Mouse (Mus musculus) neural tube, embryonic 10.5 days (tissue): ENCODE measurements at regions not wholly inside any gene's neighbourhood (a gene's known extent, or its start where the extent isn't known, plus 50 kb on each side); places are given as distances from the start of the nearest gene placed in this dataset.
"Not testable (repeated sequence)": the region's sequence is repeated elsewhere in the genome, so short reads cannot be mapped to it uniquely, and the experiment has no call there.

ENCODE experiments used
- DNase-seq: peaks from one replicate; pipeline ENCODE4 v3.0.0-alpha.2; 2017; ENCODE audit warnings: low spot score; ENCODE audit errors: extremely low spot score

DNA sequence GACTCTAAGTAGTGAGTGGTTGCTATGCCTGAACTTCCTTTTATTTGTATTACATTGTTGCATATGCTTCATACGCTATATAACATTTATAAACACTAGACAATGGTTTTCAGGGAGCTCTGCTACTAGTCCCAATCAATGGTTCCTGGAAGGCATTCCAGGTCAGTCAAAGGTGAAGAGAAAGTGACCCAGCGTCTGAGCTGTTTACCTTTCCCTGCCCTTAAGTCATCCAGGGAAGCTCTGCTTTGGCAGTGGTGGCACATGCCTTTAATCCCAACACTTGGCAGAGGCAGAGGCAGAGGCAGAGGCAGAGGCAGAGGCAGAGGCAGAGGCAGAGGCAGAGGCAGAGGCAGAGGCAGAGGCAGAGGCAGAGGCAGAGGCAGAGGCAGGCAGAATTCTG, 76.5 kb upstream of the Mpdz start:
- DNase-seq, result not testable (repeated sequence)

DNA sequence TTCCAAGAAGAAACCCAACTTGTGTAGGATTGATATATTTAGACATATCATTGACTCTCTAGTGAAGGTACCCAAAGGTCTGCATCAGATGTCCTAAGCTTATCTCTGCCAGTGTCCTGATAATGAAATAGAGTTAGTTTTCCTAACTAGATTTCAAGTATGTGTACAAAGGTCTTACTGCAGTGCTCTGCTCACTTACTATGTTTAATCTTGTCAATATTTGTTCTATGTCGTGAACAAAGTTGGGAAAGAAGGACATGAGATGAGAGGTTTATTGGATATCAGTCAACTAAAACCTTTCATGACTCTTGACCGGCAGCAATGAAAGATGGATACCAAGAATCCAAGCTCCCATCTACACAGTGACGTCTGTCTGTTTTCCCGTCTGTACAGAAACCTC, 71.9 kb upstream of the Mpdz start:
- no peak for DNase-seq

DNA sequence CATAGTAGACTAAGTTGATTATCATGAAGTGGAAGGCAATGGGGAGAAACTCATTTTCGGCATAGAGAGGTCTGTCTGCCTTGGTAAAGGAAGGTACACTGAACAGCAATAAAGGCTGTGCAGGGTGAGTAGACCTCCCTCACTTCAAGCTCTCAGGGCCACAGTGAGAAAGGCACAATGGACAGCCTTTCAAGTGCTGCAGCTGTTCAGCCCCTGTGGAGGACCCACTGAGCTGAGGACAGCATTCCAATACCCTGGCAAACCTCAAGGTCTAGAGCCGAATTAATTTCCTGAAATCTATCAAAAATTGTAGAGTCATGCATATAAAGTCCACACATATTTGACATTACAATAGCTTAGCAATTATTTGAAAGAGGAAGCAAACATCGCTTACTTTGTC, 69.8 kb upstream of the Mpdz start:
- no peak for DNase-seq

DNA sequence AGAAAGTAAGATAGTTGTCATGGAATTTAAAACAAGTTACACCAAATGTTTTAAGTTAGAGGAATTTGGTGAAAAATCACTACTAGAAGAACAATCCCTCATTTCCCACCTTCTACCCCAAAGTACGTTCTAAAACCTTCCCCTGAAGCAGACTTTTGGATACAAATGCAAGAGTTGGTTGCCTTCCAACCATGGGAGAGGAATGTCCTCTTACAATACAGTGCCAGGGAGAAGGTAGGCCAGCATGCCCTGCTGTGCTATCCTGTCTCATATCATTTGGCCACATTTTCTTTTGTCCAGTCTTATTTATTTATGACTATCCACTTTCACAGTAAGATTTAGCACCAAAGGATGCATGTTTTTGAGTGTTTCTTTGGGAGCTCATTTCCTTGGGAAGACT, 66.2 kb upstream of the Mpdz start:
- no peak for DNase-seq

DNA sequence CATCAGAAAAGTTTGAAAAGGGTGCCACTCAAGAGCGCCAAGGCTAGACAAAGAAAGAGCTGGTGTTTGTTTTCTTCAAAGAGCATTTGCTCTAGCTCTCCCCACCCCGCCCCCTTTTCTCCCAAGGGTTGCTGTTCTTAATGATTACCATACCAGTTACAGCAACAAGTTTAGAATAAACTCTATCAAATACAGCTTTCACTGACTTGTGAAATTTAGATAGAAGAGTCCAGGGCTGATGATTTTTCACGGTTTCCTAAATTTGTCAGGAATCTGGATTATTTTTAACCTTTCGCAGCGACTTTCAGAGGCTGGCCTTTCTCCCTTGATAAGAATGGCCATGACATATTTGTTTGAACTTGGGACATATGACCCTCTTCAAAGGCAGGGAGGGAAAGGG, 64.2 kb upstream of the Mpdz start:
- DNase-seq, result no peak

DNA sequence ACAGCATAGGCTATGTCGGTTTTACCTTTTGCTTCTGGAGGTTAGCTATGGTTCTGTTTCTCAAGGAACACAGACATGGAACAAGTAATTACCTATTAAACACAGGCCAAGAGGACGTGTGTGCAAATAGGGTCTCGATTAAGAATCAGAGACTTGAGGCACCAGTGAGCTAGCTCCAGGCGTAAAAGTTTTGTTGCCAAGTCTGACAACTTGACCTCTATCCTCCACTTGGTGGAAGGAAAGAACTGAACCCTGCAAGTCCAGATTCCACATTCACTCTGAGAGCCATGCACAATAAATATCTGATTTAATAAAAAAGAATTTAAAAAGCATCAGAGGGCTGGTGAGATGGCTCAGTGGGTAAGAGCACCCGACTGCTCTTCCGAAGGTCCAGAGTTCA, 63.7 kb upstream of the Mpdz start:
- no peak for DNase-seq

DNA sequence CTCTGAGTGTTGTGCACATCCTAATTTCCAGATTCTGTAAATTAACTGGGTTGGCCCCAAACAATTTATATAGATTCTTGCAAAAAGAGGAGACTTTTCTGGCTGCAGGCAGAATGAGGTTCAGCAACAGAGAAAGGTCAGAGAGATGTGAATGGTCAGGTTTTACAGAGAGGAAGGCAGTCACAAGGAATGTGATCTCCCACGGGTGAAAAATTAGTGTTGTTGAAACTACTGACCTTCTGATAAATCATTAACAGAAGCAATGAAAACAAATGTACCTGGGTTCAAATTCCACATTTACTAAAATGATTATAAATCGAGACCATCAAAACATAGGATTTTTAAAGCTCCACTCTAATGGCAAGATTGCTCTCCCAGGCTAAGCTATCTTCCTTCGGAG, 62.5 kb upstream of the Mpdz start:
- no peak for DNase-seq

DNA sequence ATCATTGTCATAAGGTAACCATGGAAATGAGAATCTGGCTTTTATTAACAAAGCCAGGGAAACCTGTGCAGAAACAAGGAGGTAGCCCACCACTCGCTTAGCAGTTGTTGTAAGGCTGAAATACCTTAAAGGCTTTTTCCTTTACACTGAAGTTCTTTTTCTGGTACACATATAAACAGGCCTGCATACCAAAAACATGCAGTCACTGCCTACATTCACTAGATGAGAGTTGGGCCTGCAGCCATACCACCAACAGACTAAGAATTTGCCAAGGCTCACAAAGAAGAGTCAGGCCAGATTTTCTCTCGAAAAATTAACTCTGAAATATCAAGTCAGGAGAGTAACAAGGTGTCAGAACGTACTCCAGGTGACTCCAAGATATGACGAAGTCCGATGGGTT, 61.3 kb upstream of the Mpdz start:
- no peak for DNase-seq

DNA sequence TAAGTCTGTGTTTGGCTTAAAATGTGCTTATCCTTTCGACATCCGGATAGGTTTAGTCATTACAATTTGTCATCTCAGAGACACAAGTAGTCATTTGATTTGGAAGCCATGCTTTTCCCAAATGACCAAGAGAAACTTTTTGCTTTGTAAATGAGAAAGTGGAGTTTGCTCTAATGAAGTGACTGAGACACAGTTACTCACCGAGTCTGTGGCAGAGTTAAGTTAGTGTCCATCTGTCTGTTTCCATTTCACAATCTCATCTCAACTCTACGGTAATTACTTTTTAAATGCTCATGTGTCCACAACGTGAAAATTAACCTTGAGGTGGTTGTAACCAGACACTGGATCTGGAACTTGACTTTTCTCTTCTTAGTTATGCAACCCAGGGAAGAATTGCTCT, 59.2 kb upstream of the Mpdz start:
- DNase-seq, result no peak

DNA sequence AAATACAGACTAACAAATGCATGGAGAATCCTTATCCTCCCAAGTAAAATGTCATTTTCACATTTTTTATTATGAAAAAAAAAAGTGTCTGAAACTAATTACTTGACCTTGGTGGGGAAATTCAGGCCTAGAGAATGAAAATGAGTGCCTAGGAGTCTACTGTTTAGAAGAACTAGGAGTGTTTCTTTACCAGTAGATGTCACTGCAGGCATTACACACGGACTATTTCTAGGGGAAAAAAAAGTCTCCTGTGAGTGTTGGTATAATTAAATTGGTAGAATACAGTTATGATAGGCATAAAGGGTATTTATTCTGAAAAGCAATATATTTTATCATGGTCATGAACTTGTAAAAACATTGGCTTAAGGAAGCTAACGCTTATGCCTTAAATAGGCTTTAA, 55.5 kb upstream of the Mpdz start:
- DNase-seq, result no peak

DNA sequence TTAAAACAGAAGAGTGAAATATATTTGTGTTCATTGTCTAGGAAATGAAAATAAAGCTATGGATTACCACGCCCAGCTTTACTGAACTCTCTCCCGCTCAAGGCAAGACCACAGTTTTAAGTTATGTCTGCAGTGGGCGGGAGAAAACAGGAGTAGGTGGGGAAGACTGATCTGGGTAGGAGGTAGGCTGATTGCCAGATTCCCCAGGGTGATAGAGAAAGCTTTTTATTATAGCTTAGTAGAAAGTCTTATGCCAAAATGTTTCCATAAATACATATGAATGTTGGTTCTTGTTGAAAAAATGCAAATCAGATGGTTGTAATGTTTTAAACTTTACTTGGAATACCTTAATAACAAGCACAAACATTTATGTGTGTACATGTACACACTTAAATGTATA, 50.2 kb upstream of the Mpdz start:
- no peak for DNase-seq
